Mouse (Mus musculus) retina, postnatal 1 day (tissue): ENCODE measurements at regions not wholly inside any gene's neighbourhood (a gene's known extent, or its start where the extent isn't known, plus 50 kb on each side); places are given as distances from the start of the nearest gene placed in this dataset.

Source experiments
- DNase-seq: peaks from one replicate; pipeline ENCODE4 v3.0.0-alpha.2; 2012

GRCm38 (mm10) chr13:29016145-29016651, 62.7 kb upstream of the Sox4 start:
- peak; percentile 86 for DNase-seq

DNA sequence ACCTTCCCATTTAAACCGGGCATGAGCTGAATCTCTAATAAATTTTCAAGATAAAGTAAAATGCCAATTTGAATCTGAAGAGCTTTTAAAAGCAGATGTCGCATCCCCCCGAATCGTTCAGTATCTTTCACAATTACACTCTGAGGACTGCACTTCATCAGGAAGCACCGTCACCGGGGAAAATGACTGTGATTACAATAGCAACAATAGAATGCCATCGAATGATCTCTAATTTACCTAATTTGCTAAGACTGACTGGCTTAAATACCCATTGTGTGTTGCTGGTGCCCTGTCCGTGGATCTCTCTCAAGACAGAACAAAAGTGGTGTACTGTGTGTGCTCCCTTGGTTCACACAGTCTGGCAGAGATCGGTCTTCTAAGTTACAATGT, 62.1 kb upstream of the Sox4 start:
- peak; percentile 86 for DNase-seq

DNA sequence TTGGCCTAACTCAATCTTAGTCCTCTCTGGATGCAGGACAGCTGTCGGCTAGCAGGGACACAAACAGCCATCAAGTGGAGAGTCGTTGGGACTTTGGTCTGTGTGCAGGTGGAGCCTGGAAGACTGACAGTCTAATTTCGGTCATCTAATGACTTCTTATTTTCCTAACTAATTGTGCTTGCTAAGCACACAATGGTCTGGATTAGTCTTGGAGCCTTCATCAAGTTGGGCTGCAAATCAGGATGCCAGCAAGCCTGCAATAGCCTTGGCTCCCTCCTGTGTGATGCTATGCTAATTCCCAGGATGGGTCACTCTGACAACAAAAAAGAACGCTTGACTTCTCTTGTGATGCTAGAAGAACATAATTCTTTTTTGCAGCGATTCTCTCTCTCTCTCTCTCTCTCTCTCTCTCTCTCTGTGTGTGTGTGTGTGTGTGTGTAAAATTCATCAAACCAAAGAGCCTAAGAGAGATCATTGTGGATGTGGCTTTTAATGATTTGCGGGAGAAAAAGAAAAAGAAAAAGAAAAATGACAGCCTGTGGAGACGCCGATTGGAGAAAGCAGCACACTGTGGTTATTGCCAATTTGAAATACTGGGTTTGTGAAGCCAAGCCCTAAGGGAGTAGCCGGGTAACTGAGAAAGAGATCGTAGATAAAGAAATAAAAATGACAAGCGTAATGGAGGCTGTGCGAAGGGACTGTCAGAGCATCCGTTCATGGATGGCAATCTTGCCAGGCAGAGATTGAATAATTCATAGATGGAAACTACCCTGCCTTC, 61.5 kb upstream of the Sox4 start:
- DNase-seq, result peak; percentile 91

DNA sequence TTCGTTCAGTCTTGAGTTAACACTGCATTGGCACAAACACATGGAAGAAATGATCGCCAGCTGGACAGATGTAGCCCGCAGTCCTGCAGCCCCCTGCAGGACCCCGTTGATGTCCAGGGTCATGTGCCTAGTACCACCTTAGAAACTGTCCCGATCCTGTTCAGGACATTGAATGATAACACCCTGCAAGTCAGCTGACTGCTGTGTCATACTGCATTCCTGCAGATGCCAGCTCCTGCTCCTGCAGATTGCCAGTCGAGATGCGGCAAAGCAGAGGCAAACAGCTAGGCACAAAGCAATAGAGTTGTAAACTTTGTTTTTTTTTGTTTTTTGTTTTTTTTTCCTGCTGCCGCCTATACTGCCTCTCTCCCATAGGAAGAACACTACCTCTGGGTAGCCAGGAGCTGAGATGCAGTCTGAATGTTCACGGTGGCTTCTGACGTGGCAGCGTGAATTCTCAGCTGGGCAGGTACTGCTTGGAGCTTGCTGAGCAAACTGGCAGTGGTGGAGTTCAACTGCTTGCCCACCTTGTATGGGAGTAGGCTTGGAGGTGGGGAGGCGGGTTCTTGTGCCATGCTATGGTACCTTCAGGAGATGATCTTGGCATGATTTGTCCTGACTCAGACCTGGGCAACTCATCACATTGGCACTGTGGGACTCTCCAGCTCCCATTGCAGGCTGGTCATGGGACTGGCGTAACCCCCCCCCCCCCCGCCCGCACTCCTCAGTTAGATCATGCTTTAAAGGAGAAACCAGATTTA, 60.7 kb upstream of the Sox4 start:
- DNase-seq, result peak; percentile 50

DNA sequence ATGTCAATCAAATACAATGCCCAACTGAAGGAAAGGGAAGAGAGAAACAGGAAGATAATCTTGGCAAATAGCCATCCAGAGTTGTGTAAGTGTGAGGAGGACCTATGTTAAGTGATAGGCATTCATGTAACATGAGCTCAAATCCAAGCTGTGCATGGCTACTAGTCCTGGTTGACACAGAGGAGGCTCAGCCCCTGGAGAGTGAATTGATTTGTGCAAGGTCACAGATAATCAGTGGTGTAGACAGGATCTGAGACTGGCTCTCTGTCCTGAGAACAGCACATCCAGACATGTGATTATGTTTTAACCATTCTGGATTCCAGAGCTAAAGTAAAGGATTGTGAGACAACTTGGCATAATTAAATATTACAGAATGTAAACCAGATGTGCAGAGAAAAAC, 53.0 kb upstream of the Sox4 start:
- DNase-seq, result no peak
